Mouse (Mus musculus) neutrophil, adult 83 days (primary cell): ENCODE results near the gene Cyp4f40. TPM values are rescaled to one million over a fixed set of nuclear protein-coding genes. Genes with fewer than 3 reads are reported as not detected.

Experiments used
- total RNA-seq, 2 experiments: library from RNA; stranded (reverse); gene quantifications; one replicate each; pipeline ENCODE4 v1.2.4; 2023

Gene Cyp4f40
- total RNA-seq, result not detected

GRCm38 (mm10) chr17:32658712-32659111 lies at the start of gene Cyp4f40:
TSS of gene Cyp4f40 (plus strand) at chr17:32658900.

GRCm38 (mm10) chr17:32621018-32621417 lies 37.7 kb upstream of the Cyp4f40 start, which contains the start of gene Cyp4f37:
TSS of gene Cyp4f37 (plus strand) at chr17:32621309.

DNA sequence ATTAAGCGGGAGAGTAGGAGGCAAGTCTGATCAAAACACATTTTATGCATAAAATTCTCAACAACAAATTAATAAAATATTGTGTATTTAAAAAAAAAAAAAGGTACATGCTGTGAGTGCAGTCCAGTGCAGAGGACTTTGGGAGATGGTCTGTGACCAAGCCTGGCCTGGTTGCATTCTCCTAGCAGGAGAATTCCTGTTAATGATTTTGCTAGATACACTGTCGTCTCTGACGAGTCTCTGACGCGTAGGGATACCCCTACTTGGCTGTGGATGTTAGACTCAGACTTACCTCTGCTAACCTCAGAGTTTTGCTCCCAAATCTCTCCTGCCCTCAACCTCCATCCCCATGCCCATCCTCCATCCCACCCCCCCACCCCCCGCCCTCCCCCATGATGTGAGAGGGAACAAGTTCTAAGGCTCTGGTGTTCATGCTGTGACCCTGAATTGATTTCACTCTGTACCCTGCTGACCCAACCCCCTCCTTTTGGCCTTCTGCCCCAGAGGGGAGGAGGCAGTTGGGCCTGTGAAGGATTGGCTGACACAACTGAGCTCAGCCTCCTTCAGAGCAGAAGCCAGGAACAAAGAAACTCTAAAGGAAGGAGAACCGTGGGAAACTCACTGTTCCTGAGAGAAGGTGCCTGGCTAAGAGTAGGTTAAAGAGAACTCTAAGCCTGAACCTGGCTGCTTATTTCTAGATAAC lies 26.5 kb downstream of the Cyp4f40 start, which contains the start of gene Cyp4f15:
Gene Cyp4f15, plus strand, starts transcription at position 580 of the 703 bp plus-strand sequence.

Other genes with a start within 250 kb of the Cyp4f40 start
- under 1 TPM; 0.38 to 0.46 TPM for gene Pglyrp2, start 234.7 kb upstream of the Cyp4f40 start, total RNA-seq
- gene Cyp4f39, start 206.2 kb upstream of the Cyp4f40 start, total RNA-seq, result not detected
- gene Cyp4f17, start 152.8 kb upstream of the Cyp4f40 start, total RNA-seq, result under 1 TPM; 0.18 to 0.33 TPM
- 10 to 100 TPM; 15.9 to 18.9 TPM for gene Cyp4f16, start 122.3 kb upstream of the Cyp4f40 start, total RNA-seq
- gene Cyp4f37, start 37.6 kb upstream of the Cyp4f40 start, total RNA-seq, result under 1 TPM; 0.50 to 0.84 TPM
- gene Cyp4f15, start 26.7 kb downstream of the Cyp4f40 start, total RNA-seq, result not detected
- gene Zfp871, start 129.4 kb downstream of the Cyp4f40 start, total RNA-seq, result 10 to 100 TPM; 49.8 to 50.2 TPM
- under 1 TPM in 1 of 2 experiments, not detected in 1; 0.33 TPM for gene Zfp811, start 151.0 kb downstream of the Cyp4f40 start, total RNA-seq
- 1 to 10 TPM; 2.2 to 2.6 TPM for gene Zfp799, start 171.4 kb downstream of the Cyp4f40 start, total RNA-seq
- gene Zfp870, start 232.7 kb downstream of the Cyp4f40 start, total RNA-seq, result 1 to 10 TPM in 1 of 2 experiments, under 1 TPM in 1; 0.75 to 1.7 TPM